Mouse (Mus musculus) cerebellum, adult 11-12 months (tissue): ENCODE measurements around the gene Mapk8ip1.

ENCODE experiments used
- DNase-seq: peaks from one replicate; pipeline ENCODE4 v3.0.0; 2022

Gene Mapk8ip1

DNA sequence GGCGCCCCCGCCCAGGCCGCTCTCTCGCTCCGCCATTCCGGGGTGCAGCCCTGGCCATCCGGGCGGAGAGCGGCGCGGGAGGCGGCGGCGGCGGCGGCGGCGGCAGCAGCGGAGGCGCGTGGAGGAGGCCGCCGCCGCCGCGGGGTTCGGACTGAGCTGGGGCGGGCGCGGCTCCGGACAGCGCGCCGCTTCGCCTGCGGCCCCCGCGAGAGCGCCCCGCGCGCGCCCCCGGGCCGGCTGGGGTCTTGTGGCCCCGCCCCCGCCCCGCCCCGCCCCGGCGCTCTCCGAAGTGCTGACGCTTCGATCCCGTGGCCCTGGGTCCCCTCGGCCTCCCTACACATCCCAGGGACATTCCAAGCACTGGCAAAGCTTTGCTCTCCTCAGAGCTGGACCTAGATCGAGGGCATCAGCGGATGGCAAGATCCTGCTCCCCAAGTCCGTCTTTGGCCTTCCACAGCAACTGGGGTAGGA lies at the start of gene Mapk8ip1:
TSS of gene Mapk8ip1 (minus strand) at position 173 of the 471 bp plus-strand sequence.
- DNase-seq: peak; percentile 74

DNA sequence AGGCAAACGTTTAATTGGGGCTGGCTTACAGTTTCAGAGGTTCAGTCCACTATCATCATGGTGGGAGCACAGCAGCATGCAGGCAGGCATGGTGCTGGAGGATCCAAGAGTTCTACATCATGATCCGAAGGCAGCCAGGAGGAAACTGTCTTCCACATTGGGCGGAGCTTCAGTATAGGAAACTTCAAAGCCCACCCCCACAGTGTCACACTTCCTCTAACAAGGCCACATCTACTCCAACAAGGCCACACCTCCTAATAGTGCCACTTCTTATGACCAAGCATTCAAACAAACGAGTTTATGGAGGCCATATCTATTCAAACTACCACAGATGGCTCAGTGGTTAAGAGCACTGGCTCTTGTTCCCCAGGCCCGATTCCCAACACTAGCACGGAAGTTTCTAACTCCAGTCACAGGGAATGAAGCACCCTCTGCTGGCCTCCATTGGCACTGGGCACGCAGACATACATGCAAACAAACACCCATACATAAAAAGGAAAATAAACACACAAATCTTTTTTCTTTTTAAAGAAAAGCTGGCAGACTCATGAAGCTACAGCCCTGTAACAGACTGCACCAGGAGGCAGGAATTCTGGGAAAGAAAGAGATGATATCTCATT lies 46.2 kb upstream of the Mapk8ip1 start:
- peak; percentile 4 for DNase-seq

DNA sequence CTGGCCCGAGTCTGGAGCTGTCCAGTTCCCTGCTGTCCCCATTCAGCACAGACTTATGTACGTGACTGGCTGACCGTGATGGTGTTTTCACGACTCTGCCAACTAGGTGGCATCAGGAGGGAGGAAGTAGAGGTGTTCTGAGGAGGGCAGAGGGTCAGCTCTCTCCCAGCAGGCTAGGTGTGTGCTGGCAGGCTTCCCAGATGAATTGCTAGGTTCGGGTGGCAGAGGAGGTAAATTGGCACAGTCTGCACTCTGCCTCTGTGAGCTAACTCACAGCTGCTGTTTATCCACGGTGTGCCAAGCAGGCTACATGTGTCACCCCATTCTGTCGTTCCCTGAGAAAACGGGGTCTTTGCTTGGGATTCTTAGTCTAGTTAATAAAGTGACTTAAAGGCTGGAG lies 45.6 kb upstream of the Mapk8ip1 start:
- peak; percentile 44 for DNase-seq

DNA sequence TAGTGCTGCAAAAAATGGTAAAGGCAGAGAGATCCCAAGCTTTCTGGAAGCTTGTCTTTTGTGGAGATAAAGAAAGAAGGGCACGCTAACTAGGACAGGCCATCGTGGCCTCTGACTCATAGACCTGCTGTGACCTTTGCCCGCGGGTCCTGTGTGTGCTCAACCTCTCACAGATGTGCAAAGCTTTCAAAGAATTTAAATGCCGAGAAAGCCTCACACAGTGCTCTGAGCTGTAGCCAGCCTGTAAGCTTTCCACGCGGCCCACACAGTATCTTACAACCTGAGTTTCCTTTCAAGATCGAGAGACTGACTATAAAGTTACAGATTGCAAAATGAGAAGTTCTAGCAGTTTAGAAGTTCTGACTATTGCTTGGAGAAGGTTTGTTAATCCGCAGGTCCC lies 44.8 kb upstream of the Mapk8ip1 start:
- DNase-seq: no peak

DNA sequence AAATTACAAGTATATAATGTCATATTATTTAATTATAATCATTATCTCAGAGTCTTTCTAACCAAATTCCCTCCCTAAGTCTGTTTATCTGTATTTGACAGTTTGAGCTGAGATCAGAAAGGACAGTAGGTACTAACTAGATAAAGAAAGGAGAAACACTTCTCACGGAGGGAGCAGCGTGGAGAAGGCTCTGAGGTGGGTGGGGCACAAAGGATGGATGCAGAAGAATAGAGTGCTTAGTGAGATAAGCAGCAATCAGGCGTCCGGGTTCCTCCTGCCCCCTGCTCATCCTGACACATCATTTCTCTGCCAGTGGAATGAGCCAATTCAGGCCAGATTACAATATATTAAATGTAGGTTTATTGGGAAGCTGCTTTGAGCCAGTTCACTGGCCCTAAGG lies 43.3 kb upstream of the Mapk8ip1 start:
- DNase-seq: no peak

DNA sequence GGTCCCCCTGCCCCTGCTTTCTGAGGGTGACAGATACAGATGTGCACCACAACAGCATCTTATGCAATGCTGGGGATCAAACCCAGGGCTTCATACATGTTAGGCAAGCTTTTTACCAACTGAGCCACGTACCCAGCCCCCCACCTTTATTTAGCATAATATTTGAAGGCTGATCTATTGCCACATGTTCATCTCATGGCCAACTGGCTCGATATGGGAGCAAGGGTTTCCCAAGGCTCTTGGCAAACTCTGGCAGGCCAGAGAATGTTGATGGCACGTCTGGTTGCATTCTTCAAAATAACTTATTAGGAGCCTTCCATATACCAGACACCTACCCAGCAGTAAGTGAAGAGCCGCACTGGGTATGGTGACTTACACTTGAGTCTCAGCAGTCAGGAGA lies 42.2 kb upstream of the Mapk8ip1 start:
- no peak for DNase-seq

DNA sequence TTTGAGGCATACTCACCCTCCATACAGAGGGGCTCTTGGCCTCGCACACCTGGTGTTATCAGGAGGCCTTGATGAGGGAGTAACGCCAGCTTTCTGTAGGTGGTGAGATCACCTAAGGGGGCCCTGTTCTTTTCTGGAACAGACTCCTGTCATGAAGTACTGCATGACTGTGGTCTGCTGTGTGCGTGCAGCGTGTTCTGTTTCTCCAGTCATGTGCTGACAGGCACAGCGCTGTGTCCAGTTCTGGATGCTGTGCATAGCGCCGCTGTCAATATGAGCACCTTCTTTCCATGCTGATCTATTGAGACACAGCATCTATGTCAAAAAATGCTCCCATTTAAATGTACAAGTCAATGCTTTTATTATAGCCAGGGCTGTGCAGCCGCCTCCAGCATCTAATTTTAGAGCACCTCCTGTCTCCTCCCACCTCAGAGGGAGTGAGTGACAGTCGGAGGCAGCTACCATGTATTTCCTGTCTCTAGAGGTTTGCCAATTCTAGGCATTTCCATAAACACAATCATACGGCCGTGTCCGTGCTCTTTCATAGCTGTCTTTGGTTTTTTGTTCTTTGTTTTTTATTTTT lies 41.4 kb upstream of the Mapk8ip1 start:
- no peak for DNase-seq

DNA sequence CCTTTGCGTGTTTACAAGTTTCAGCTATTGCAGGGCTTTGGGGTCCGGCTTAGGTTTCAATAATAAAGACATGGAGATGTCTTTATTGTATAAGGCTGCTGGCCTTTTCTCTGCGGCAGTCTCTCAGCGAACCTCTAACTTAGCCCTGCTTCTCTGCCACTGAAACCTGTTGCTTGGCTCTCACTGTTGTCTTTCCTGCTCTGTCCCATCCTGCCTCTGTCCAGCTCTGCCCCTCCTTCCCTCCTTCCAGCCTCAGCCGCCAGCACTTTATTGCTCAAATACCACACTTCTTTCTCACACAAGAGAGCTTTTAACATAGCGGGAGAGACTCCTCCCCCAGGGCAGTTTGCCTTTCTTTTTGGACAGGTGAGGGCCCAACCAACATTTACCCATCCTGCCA lies 39.4 kb upstream of the Mapk8ip1 start:
- no peak for DNase-seq

DNA sequence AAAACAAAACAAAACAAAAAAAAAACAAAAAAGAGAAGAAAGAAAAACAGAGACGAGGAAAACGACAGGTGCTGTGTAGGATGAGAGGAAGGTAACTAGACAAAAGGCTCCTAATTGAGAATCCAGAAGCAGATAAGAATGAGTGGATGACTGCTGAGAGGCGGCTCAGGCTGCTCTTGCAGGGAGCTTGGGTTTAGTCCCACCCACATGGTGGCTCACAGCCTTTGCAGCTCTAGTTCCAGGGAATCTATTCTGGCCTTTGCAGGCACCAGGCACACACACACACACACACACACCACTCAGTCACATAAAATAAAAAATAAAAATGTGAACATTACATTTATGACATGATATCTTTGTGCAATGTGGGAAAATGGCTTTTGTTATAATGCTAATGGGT lies 37.5 kb upstream of the Mapk8ip1 start:
- no peak for DNase-seq

DNA sequence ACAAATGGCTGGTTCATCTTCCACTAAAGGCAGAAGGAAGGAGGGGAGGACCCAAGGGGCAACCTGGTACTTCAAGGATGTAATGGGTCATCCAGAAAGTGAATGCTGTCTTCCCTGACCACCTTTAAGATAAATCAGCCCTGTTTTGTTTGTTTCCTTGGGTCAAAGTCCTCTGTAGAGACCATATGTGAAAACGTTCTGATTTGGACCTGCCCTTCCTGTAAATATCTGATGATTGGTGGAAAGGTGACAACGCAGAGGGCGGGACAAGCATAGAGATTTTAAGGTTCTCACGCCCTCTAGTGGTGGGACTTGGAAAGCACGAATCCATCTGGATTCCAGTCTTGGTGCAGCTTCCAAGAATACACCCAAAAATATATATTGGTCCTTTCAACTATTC lies 36.8 kb upstream of the Mapk8ip1 start:
- DNase-seq: peak; percentile 84

DNA sequence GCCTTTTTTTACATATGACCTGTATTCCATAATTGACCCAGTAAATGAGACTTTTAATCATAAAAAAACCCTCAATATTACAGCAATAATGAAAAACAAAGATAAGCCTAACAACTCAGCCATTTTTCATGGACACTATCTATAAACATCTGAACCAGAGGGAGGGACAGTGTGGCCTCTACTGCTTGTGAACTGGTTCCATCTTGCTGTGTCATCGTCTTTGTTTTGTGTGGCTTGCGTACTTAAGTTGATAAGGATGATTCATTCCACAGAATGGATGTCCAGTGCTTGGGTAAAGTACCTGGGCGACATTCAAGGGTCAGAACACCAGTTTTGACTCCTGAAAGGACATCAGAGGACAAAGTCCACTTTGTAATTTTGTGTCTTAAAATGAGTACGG lies 36.3 kb upstream of the Mapk8ip1 start:
- DNase-seq: no peak

DNA sequence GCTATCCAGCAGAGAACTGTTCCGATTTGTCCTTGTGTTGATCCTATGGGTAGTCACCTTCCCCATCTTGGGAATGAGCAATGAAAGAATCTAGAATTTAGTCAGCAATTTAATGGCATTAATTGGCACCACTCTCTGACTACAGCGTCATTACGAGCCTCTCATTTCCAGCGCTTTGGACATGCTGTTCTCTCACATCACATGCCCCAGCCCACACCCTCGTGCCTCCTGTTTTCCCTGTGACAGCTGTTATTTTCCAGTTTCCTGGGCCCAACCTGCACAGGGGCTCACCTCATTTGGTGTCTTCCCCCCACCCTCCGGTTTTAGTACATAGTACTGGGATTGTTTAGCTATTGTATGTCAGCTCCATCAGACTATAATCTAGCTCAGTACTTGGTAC lies 34.0 kb upstream of the Mapk8ip1 start:
- peak; percentile 51 for DNase-seq

DNA sequence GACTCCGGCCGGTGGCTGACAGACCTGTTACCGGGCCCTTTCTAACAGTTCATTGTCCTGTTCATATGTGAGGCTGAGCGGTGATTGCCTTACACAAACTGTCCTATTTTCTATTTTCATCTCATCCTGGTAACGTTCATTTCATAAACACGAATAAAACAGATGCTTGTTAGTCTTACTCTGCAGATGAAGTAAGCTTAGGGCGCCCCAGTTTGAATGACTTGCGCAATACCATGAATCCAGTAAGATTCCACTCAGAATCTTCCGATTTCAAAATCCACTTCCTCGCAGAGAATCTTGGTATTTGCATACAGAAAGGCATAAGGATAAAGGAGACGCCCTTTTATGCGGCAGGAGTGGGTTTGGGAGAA lies 33.3 kb upstream of the Mapk8ip1 start:
- DNase-seq: no peak

DNA sequence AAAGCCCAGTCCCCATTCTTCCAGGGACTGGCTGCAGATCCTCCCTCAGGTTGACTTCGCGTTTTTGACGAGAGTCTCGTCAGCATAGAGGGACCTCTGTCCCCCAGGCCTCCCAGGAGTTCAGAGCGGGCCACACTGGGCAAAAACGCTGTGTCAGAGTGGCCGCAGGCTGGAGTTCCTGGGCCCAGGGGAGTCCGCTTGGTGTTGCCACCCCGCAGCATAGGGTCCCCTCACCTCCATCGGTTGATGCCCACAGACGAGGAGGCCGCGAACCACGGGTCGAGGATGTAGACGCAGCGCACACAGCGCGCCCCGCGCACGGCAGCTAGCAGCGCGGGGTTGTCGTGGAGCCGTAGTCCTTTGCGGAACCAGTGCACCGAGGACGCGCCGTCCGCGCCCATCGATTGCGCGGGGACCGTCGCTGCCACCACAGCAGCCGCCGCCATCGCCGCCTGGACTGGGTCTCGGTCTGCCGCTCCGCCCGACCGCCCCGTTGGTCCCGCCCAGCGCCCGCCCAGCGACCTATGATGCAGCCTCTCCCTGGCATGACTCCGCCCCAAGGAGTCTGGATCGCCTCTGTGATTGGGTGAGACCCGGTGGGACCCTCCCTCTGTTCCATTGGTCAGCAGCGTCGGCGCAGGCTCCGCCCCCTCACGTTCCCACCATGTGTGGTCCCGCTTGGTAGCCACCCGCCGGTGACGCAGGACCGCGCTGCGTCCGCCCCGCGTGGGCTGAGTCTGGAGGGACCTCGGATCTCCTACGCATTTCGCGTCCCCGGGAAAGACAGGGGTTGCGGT lies 32.7 kb upstream of the Mapk8ip1 start, which contains the start of gene Cry2:
TSS of gene Cry2 (minus strand) at position 466 of the 797 bp plus-strand sequence.
- DNase-seq: peak; percentile 100

DNA sequence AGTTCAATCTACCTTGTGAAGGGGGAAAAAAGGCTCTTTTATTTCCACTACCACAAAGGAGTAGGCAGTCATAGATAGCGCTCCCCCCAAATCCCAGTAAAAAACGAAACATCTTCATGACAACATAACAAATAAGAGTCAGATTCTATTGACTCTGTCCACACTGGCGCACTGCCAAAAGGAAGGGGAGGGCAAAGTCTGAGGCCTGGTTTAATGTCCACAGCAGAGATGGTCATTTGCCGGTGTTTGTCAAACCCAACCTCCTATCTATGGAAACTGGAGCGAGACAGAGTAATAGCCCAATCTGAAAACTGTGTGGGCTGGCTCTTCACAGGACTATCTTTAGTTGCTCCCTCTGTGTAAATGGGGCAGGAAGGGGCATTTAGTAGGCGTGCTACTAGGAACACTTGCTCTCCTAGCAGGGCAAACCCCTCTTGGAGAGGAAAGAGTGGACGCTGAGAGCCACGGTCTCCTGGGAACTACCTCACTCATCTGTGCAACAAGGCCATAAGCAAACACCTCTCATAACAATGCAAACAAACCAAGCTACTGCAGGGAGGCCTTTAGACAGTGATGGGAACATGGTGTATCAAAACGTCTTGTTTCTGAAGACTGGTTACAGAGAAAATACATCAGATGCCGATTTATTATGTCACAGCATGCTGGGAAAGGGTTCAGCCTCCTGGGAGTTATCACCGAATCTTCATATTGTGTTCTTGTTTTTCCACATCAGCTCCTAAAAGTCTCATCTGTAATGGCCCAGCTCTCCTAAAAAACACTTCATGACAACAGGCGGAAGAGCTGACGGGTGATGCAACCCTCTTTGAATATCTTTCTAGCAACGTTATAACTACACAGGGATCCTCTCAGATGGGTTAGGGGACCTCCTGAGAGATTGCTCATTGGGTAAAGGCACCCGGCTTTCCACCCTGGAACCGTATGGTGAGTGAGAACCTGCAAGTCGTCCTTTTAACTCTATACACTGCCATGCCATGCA lies 31.5 kb upstream of the Mapk8ip1 start:
- peak; percentile 70 for DNase-seq

DNA sequence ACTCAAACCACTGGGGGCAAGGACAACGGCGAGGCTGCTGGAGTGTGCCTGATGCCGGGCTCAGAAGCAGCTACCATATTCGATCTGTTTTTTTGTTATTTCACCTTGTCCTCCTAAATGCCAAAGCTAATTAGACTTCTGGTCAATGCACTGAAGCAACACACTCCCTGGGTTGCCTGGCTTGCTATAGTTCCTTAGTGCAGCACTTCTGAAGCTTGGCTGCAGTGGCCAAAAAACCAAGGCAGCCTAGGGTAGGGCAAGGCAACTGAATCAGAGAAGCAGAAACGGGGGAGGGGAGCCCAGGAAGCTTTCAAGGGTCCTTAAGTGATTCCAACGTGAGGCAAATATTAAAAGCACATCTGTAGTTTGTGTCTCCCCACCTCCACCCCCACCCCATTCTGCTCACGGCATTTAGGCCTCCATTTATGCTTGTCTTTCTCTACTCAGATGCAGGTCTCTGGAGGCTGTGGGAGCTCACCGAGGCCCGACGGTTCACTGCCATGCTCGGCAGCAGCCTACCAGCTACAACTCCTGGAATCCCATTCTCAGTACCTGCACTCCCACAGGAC lies 30.6 kb upstream of the Mapk8ip1 start:
- peak; percentile 64 for DNase-seq

DNA sequence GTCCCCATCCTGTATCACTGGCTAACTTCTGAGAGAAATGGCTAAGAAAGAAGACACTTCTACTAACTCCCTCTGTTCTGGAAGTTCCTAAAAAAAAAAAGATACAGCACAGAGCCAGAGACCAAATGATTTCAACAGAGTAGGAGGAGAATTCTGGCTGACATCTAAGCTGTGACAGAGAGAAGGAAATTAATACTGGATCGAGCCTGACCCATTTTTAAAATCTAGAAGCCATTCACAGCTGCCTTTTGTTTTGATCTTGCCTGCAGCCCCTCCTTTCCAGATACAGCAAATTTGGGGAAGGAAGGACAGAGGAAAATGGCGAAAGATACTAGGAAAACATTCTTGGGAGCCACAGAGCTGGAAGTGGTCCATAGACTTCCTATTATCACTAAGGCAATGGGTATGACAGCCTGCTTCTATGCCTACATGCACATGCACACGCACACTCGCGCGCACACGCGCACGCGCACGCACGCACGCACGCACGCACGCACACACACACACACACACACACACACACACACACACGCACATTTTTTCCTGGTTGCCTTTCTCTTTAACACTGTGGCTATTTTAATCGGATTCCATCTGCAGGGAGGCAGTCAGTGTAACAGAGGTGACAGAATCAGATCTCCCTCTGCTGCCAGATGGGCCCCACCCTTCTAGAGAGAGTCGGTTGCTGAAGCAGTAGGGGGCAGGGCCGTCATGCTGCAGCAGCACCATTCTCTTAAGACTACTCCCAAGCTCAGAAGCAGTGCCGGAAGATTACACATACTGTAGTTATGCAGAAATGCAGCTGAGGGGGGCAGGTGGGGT lies 29.9 kb upstream of the Mapk8ip1 start:
- peak; percentile 76 for DNase-seq

DNA sequence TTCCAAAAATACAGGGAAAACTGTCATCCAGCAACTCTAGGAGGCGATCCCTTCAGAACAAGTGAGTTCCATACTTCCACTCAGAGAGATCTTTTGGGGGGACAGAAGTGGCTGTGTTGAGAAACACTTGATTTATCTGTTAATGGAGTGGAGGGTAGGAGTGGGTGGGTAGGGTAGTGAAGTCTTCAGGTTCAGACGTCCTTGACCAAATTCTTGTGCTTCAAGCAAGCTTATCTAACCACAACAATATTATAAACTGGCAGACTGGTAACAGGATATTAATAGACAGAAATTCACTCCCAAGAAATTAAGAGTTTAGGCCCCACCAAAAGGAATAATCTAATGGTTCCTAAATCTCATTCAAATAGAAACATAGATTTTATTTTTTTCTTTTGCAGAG lies 29.0 kb upstream of the Mapk8ip1 start:
- DNase-seq: no peak

DNA sequence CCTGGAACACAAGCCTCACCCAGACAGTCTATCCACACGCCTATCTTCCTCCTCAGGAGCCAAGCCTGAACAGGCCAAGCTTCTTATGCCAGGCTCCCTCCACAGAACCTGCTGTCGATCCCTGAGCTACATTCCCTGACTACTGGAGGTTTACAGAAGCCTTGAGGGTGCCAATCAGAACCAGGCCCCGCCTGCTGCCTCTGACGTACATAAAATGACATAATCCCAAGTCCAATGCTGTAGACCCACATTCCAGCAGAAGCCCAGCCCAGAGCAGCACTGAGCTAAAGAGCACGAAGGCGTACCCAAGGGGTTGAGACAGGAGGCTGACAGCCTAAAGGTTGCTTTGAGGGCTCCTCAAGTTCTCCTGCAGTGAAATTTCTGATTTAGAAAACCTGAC lies 26.8 kb upstream of the Mapk8ip1 start:
- DNase-seq: peak; percentile 95

DNA sequence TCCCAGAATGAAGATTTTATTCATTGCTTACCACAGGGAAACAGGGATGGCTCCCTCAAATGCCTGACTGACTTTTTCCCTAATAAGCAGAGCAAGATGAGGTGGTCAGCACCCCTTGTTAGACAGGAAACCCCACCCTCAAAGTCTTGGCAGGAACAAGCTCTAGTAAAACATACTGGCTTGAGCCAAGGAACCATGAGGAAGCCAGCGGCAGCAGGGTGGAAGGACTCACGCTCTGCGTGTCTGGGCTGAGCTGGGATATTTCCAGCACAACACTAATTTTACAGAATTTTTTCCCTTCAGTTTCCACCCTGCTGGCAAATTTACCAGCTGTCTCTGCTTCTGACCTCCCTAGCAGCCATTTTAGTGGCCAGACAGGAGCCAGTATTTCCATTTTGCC lies 25.4 kb upstream of the Mapk8ip1 start:
- peak; percentile 65 for DNase-seq

DNA sequence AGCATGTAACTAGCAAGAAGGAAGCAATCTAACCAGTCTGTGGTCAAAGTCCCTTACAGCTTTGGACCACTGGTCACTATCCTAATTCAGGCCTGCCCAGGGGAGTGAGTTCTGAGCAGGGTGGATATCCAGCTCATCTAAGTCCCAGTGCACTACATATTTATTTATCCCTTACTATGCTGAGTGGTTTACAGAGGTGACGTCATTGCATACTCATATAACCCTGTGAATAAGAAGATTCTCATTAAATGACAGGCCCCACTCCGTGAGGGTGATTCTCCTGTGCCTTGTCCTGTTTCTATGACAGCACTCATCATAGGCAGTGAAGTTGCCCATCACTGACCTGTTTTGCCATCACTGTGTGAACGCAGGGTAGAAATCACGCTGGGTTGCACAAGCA lies 24.3 kb upstream of the Mapk8ip1 start:
- no peak for DNase-seq
